Mouse (Mus musculus) MEL (cell line): Measurements from ENCODE around the gene Polr2l. TPM values are rescaled to one million over a fixed set of nuclear protein-coding genes. Genes with fewer than 3 reads are reported as not detected.

Experiments
- DNase-seq: peaks from one replicate; pipeline ENCODE4 v3.0.0; 2011; ENCODE audit warnings: low read depth, low spot score
- H3K27ac ChIP-seq: 2 replicates; pipeline ENCODE4 v1.5.1; 2012; ENCODE audit warnings: low read depth, mild to moderate bottlenecking, control low read depth, low read length, moderate library complexity; ENCODE audit not compliant: control insufficient read depth
- H3K27me3 ChIP-seq, 2 experiments: fragments of 150-350 bp in 1 of 2; sonication (generic) in 1 of 2; 2 replicates each; pipeline ENCODE4 v1.6.1; 2012; ENCODE audit warnings: low read length in 2 of 2, mild to moderate bottlenecking in 2 of 2, improper control_type of control experiment in 1 of 2, moderate library complexity in 1 of 2; ENCODE audit not compliant: insufficient read depth in 2 of 2, control insufficient read depth in 1 of 2
- H3K36me3 ChIP-seq, 2 experiments: 2 replicates each; pipeline ENCODE4 v1.6.1; 2012 to 2014; ENCODE audit warnings: low read length in 2 of 2, improper control_type of control experiment in 1 of 2, inconsistent platforms in 1 of 2, mild to moderate bottlenecking in 1 of 2; ENCODE audit not compliant: insufficient read depth in 2 of 2, control insufficient read depth in 1 of 2
- H3K4me1 ChIP-seq, 2 experiments: fragments of 150-350 bp in 1 of 2; sonication (generic) in 1 of 2; 2 replicates each; pipeline ENCODE4 v1.6.1; 2012; ENCODE audit warnings: low read length in 2 of 2, improper control_type of control experiment in 1 of 2, mild to moderate bottlenecking in 1 of 2; ENCODE audit not compliant: insufficient read depth in 2 of 2, control insufficient read depth in 1 of 2
- H3K4me3 ChIP-seq, 2 experiments: fragments of 150-350 bp in 1 of 2; sonication (generic) in 1 of 2; 2 replicates each; pipeline ENCODE4 v1.5.1; 2012; ENCODE audit warnings: low read depth in 2 of 2, low read length in 2 of 2, mild to moderate bottlenecking in 2 of 2, moderate library complexity in 2 of 2, control low read depth in 1 of 2, improper control_type of control experiment in 1 of 2; ENCODE audit not compliant: control insufficient read depth in 1 of 2, insufficient read depth in 1 of 2
- H3K79me2 ChIP-seq: 2 replicates; pipeline ENCODE4 v1.6.1; 2012; ENCODE audit warnings: mild to moderate bottlenecking, low read length, moderate library complexity; ENCODE audit not compliant: control insufficient read depth, poor library complexity, insufficient read depth
- H3K9ac ChIP-seq: 2 replicates; pipeline ENCODE4 v1.6.1; 2012; ENCODE audit warnings: low read depth, mild to moderate bottlenecking, control low read depth, low read length, moderate library complexity; ENCODE audit not compliant: control insufficient read depth, poor library complexity, severe bottlenecking
- H3K9me3 ChIP-seq: fragments of 150-350 bp; sonication (generic); replicated peaks from 2 replicates; pipeline ENCODE4 v1.6.1; 2012; ENCODE audit warnings: mild to moderate bottlenecking, low read length, improper control_type of control experiment, moderate library complexity; ENCODE audit not compliant: insufficient read depth
- BHLHE40 ChIP-seq: IDR thresholded peaks from 2 replicates; pipeline ENCODE4 v1.6.1; 2012; ENCODE audit warnings: low read depth, mild to moderate bottlenecking, inconsistent platforms, low read length, improper control_type of control experiment, borderline replicate concordance
- CHD1 ChIP-seq: IDR thresholded peaks from 2 replicates; pipeline ENCODE4 v1.6.1; 2012; ENCODE audit warnings: low read depth, mild to moderate bottlenecking, inconsistent platforms, low read length, improper control_type of control experiment
- CHD2 ChIP-seq: IDR thresholded peaks from 2 replicates; pipeline ENCODE4 v1.6.1; 2011; ENCODE audit warnings: low read length, improper control_type of control experiment
- CTCF ChIP-seq, 3 experiments: IDR thresholded peaks in 2 of 3; conservative IDR thresholded peaks in 1 of 3; 2 replicates each; pipeline ENCODE4 v1.5.1; 2011 to 2012; ENCODE audit warnings: low read length in 3 of 3, low read depth in 2 of 3, mild to moderate bottlenecking in 2 of 3, improper control_type of control experiment in 1 of 3, inconsistent platforms in 1 of 3, mixed read lengths in 1 of 3, moderate library complexity in 1 of 3; ENCODE audit not compliant: control insufficient read depth in 1 of 3, insufficient read depth in 1 of 3, poor library complexity in 1 of 3, severe bottlenecking in 1 of 3
- E2F4 ChIP-seq: IDR thresholded peaks from 2 replicates; pipeline ENCODE4 v1.6.1; 2011; ENCODE audit warnings: low read depth, low read length, improper control_type of control experiment, borderline replicate concordance
- ELF1 ChIP-seq: IDR thresholded peaks from 2 replicates; pipeline ENCODE4 v1.6.1; 2014; ENCODE audit warnings: low read depth, mild to moderate bottlenecking, inconsistent platforms, low read length, improper control_type of control experiment, moderate library complexity
- ETS1 ChIP-seq: IDR thresholded peaks from 2 replicates; pipeline ENCODE4 v1.6.1; 2012; ENCODE audit warnings: low read depth, mild to moderate bottlenecking, inconsistent platforms, low read length, improper control_type of control experiment, moderate library complexity
- GABPA ChIP-seq: IDR thresholded peaks from 2 replicates; pipeline ENCODE4 v1.6.1; 2012; ENCODE audit warnings: low read depth, mild to moderate bottlenecking, inconsistent platforms, low read length, improper control_type of control experiment, moderate library complexity
- GATA1 ChIP-seq: IDR thresholded peaks from 2 replicates; pipeline ENCODE4 v1.6.1; 2011; ENCODE audit warnings: low read depth, low read length, improper control_type of control experiment
- HCFC1 ChIP-seq: IDR thresholded peaks from 2 replicates; pipeline ENCODE4 v1.6.1; 2012; ENCODE audit warnings: low read depth, mild to moderate bottlenecking, inconsistent platforms, low read length, improper control_type of control experiment, moderate library complexity
- JUND ChIP-seq: IDR thresholded peaks from 2 replicates; pipeline ENCODE4 v1.6.1; 2011; ENCODE audit warnings: low read depth, mild to moderate bottlenecking, improper control_type of control experiment, low read length
- KAT2A ChIP-seq: conservative IDR thresholded peaks from 2 replicates; pipeline ENCODE4 v1.6.1; 2012; ENCODE audit warnings: low read depth, low read length, improper control_type of control experiment, inconsistent platforms
- MAX ChIP-seq: IDR thresholded peaks from 2 replicates; pipeline ENCODE4 v1.6.1; 2011; ENCODE audit warnings: low read length, improper control_type of control experiment
- MAZ ChIP-seq: IDR thresholded peaks from 2 replicates; pipeline ENCODE4 v1.6.1; 2012; ENCODE audit warnings: low read depth, mild to moderate bottlenecking, inconsistent platforms, low read length, improper control_type of control experiment
- MEF2A ChIP-seq: IDR thresholded peaks from 2 replicates; pipeline ENCODE4 v1.6.1; 2014; ENCODE audit warnings: low read depth, mild to moderate bottlenecking, inconsistent platforms, low read length, improper control_type of control experiment; ENCODE audit not compliant: poor library complexity, insufficient replicate concordance, severe bottlenecking; ENCODE audit errors: extremely low read depth
- MXI1 ChIP-seq: IDR thresholded peaks from 2 replicates; pipeline ENCODE4 v1.6.1; 2011; ENCODE audit warnings: mild to moderate bottlenecking, low read depth, low read length, improper control_type of control experiment
- MYB ChIP-seq: IDR thresholded peaks from 2 replicates; pipeline ENCODE4 v1.6.1; 2011; ENCODE audit warnings: mild to moderate bottlenecking, low read depth, low read length, improper control_type of control experiment
- MYC ChIP-seq: IDR thresholded peaks from 2 replicates; pipeline ENCODE4 v1.6.1; 2011; ENCODE audit warnings: low read depth, mild to moderate bottlenecking, low read length, improper control_type of control experiment, moderate library complexity
- NELFE ChIP-seq: IDR thresholded peaks from 2 replicates; pipeline ENCODE4 v1.6.1; 2011; ENCODE audit warnings: low read depth, low read length, improper control_type of control experiment
- POLR2A ChIP-seq, 2 experiments: IDR thresholded peaks; 2 replicates each; pipeline ENCODE4 v1.6.1; 2011 to 2012; ENCODE audit warnings: low read length in 2 of 2, mild to moderate bottlenecking in 2 of 2, control low read depth in 1 of 2, improper control_type of control experiment in 1 of 2, low read depth in 1 of 2, moderate library complexity in 1 of 2; ENCODE audit not compliant: control insufficient read depth in 1 of 2, insufficient read depth in 1 of 2, poor library complexity in 1 of 2
- POLR2AphosphoS2 ChIP-seq: IDR thresholded peaks from 2 replicates; pipeline ENCODE4 v1.6.1; 2011; ENCODE audit warnings: low read length, improper control_type of control experiment
- POLR2AphosphoS5 ChIP-seq: IDR thresholded peaks from 2 replicates; pipeline ENCODE4 v1.6.1; 2012; ENCODE audit warnings: low read depth, borderline replicate concordance, mild to moderate bottlenecking, inconsistent platforms, low read length, moderate library complexity, mixed read lengths
- RAD21 ChIP-seq: IDR thresholded peaks from 2 replicates; pipeline ENCODE4 v1.6.1; 2011; ENCODE audit warnings: mild to moderate bottlenecking, low read depth, low read length, improper control_type of control experiment
- RCOR1 ChIP-seq: IDR thresholded peaks from 2 replicates; pipeline ENCODE4 v1.6.1; 2012; ENCODE audit warnings: low read depth, mild to moderate bottlenecking, inconsistent platforms, low read length, improper control_type of control experiment
- SMC3 ChIP-seq: IDR thresholded peaks from 2 replicates; pipeline ENCODE4 v1.6.1; 2011; ENCODE audit warnings: low read depth, low read length, improper control_type of control experiment
- TAL1 ChIP-seq: IDR thresholded peaks from 2 replicates; pipeline ENCODE4 v1.6.1; 2012; ENCODE audit warnings: mild to moderate bottlenecking, inconsistent platforms, low read length, moderate library complexity, mixed read lengths
- TBP ChIP-seq: IDR thresholded peaks from 2 replicates; pipeline ENCODE4 v1.8.0; 2011; ENCODE audit warnings: low read depth, low read length, improper control_type of control experiment
- TCF12 ChIP-seq: IDR thresholded peaks from 2 replicates; pipeline ENCODE4 v1.6.1; 2014; ENCODE audit warnings: low read depth, mild to moderate bottlenecking, inconsistent platforms, low read length, improper control_type of control experiment, moderate library complexity
- UBTF ChIP-seq: IDR thresholded peaks from 2 replicates; pipeline ENCODE4 v1.6.1; 2012; ENCODE audit warnings: low read depth, mild to moderate bottlenecking, inconsistent platforms, low read length, improper control_type of control experiment, moderate library complexity, borderline replicate concordance; ENCODE audit not compliant: insufficient read depth
- USF1 ChIP-seq: IDR thresholded peaks from 2 replicates; pipeline ENCODE4 v1.6.1; 2014; ENCODE audit warnings: low read depth, mild to moderate bottlenecking, inconsistent platforms, low read length, improper control_type of control experiment, moderate library complexity
- USF2 ChIP-seq, 2 experiments: IDR thresholded peaks; 2 replicates each; pipeline ENCODE4 v1.6.1; 2011 to 2012; ENCODE audit warnings: improper control_type of control experiment in 2 of 2, low read length in 2 of 2, borderline replicate concordance in 1 of 2, inconsistent platforms in 1 of 2, low read depth in 1 of 2, mild to moderate bottlenecking in 1 of 2; ENCODE audit not compliant: insufficient read depth in 1 of 2
- ZC3H11A ChIP-seq: IDR thresholded peaks from 2 replicates; pipeline ENCODE4 v1.6.1; 2012; ENCODE audit warnings: low read depth, mild to moderate bottlenecking, inconsistent platforms, low read length, improper control_type of control experiment
- ZKSCAN1 ChIP-seq: IDR thresholded peaks from 2 replicates; pipeline ENCODE4 v1.6.1; 2012; ENCODE audit warnings: low read depth, mild to moderate bottlenecking, inconsistent platforms, low read length, improper control_type of control experiment, moderate library complexity
- ZMIZ1 ChIP-seq: IDR thresholded peaks from 2 replicates; pipeline ENCODE4 v1.6.1; 2012; ENCODE audit warnings: low read depth, mild to moderate bottlenecking, inconsistent platforms, low read length, improper control_type of control experiment, moderate library complexity
- ZNF384 ChIP-seq: IDR thresholded peaks from 2 replicates; pipeline ENCODE4 v1.6.1; 2012; ENCODE audit warnings: low read depth, mild to moderate bottlenecking, inconsistent platforms, low read length, improper control_type of control experiment
- polyA plus RNA-seq, 2 experiments: library from polyadenylated mRNA; stranded (reverse) in 1 of 2; unstranded in 1 of 2; fragments of >175 nt in 1 of 2; fragments of >200 nt in 1 of 2; gene quantifications; 2 replicates each; pipeline versions ENCODE4 v1.2.1 to v1.2.4; 2012; ENCODE audit warnings: low replicate concordance in 2 of 2, low read depth in 1 of 2; ENCODE audit not compliant: insufficient read length in 2 of 2, insufficient read depth in 1 of 2, missing spikeins in 1 of 2
- total RNA-seq: library from RNA; depleted of rRNA; stranded (reverse); fragments of 300-350 nt; gene quantifications from 2 replicates; pipeline ENCODE4 v1.2.3, GENCODE M21; 2012

The Polr2l gene
- total and polyA plus RNA-seq, 3 experiments, result 82.4 to 114 TPM; not detected in 1

- peak within 1 kb of the TSS; percentile 90 for H3K9ac ChIP-seq
- H3K27ac ChIP-seq, result peak within 1 kb of the TSS; percentile 59
- no peaks in the 10 kb centered on the region for H3K27me3 ChIP-seq
- no peaks in the 10 kb centered on the region for H3K9me3 ChIP-seq
- H3K79me2 ChIP-seq, result peaks cover 34% of the 10 kb centered on the region
- H3K4me3 ChIP-seq, result peak within 1 kb of the TSS; percentile 86 to 90
- peak; percentile 89 for DNase-seq
- peaks cover 0 to 18% of the 10 kb centered on the region in 2 experiments; a peak in 3 of 4 replicates for H3K36me3 ChIP-seq
- peaks cover 4 to 20% of the 10 kb centered on the region in 2 experiments; a peak in 3 of 4 replicates for H3K4me1 ChIP-seq
- no peak for TF ChIP-seq JUND
- TF ChIP-seq MAX, result peak; percentile 78
- TF ChIP-seq TAL1, result no peak
- TF ChIP-seq GATA1, result no peak
- peak; percentile 44 for TF ChIP-seq RAD21
- TF ChIP-seq POLR2AphosphoS2, result peak; percentile 88
- TF ChIP-seq CTCF (IDR thresholded peaks at IDR 0.05 in 2 of 3, conservative IDR thresholded peaks at IDR 0.05 in 1 of 3; ENCODE audit: control insufficient read depth in 1 of 3, insufficient read depth in 1 of 3, low read depth in 2 of 3, low read length in 3 of 3, poor library complexity in 1 of 3, severe bottlenecking in 1 of 3), result peak; percentile 39 to 77 (median 71)
- TF ChIP-seq TCF12, result no peak
- 0 out of 2 replicates have a peak, but pooled peaks have one; percentile 6 for TF ChIP-seq ELF1
- peak; percentile 33; the same call in 1 of the 2 replicates for TF ChIP-seq ZC3H11A
- 0 out of 2 replicates have a peak, but pooled peaks have one; percentile 37 for TF ChIP-seq TBP
- no peak; the same call in 1 of the 2 replicates for TF ChIP-seq UBTF
- TF ChIP-seq CHD1, result no peak
- peak; percentile 77 for TF ChIP-seq NELFE
- TF ChIP-seq ZKSCAN1, result no peak
- TF ChIP-seq RCOR1, result no peak
- TF ChIP-seq MYC, result peak; percentile 75
- TF ChIP-seq ETS1, result no peak; the same call in 1 of the 2 replicates
- 0 out of 4 replicates have a peak, but pooled peaks of 1 of the 2 experiments have one; percentile 12 for TF ChIP-seq USF2 (IDR thresholded peaks at IDR 0.05; ENCODE audit: borderline replicate concordance in 1 of 2, insufficient read depth in 1 of 2, low read depth in 1 of 2, low read length in 2 of 2)
- TF ChIP-seq POLR2AphosphoS5, result no peak
- TF ChIP-seq CHD2, result no peak
- 0 out of 2 replicates have a peak, but pooled peaks have one; percentile 45 for TF ChIP-seq MEF2A
- no peak for TF ChIP-seq ZNF384
- no peak for TF ChIP-seq GABPA
- peak; percentile 78 for TF ChIP-seq USF1
- TF ChIP-seq KAT2A, result no peak
- TF ChIP-seq HCFC1, result no peak; the same call in 1 of the 2 replicates
- TF ChIP-seq MYB, result no peak
- peak; percentile 52 for TF ChIP-seq SMC3
- TF ChIP-seq POLR2A (IDR thresholded peaks at IDR 0.05; ENCODE audit: control insufficient read depth in 1 of 2, insufficient read depth in 1 of 2, low read depth in 1 of 2, low read length in 2 of 2, poor library complexity in 1 of 2), result peak; percentile 83 to 84
- TF ChIP-seq E2F4, result no peak
- TF ChIP-seq MXI1, result peak; percentile 96
- peak; percentile 48; the same call in 1 of the 2 replicates for TF ChIP-seq MAZ
- peak; percentile 65; the same call in 1 of the 2 replicates for TF ChIP-seq ZMIZ1
- TF ChIP-seq BHLHE40, result no peak
Observed at GRCm38 (mm10) chr7:141437178-141438120, 37.5 kb downstream of the Polr2l start, which contains the start of gene Slc25a22. Slc25a22 (minus strand) TSS chr7:141437892.
